Mouse (Mus musculus): ENCODE data around the gene Sh3bp5.

DNA sequence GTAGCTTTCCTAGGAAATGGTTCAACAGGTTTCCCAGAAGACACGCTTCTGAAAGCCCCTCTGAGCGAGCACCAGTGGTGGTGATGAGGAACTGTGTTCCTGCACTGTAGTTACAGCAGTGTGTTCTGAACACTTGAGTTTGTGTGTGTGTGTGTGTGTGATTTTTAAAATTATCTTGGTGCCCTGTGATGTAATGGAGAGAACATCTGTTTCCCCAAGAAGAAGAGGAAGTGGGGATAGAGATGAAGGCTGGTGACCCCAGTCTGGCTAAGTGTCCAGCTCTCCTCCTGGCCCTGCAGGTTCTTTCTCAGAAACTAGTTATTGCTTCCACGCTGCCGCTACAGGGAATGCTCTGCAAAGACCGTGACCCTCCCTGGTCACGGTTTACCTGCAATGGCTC lies 61.5 kb downstream of the Sh3bp5 start:
- TF ChIP-seq CHD2 (IDR thresholded peaks at IDR 0.05; ENCODE audit: low read depth, low read length) (no peak), HCFC1 (IDR thresholded peaks at IDR 0.05; ENCODE audit: borderline replicate concordance, insufficient read depth, low read length) (no peak), ZC3H11A (IDR thresholded peaks at IDR 0.05; ENCODE audit: borderline replicate concordance, low read depth, low read length) (no peak), MAFK (IDR thresholded peaks at IDR 0.05; ENCODE audit: insufficient read depth, low read depth, low read length) (no peak), ZNF384 (IDR thresholded peaks at IDR 0.05; ENCODE audit: low read depth, low read length) (no peak)

All from ES-E14 (cell line).